Mouse (Mus musculus) gastrocnemius, postnatal 14 days (tissue): ENCODE results near the gene Hsf5. TPM values are rescaled to one million over a fixed set of nuclear protein-coding genes. Genes with fewer than 3 reads are reported as not detected.

Experiments used
- DNase-seq: peaks from one replicate; pipeline ENCODE4 v3.0.0; 2021; ENCODE audit warnings: mixed read lengths
- intact Hi-C: fragments of 180-260 bp; cut with DNase I; formaldehyde crosslinking; loops from one replicate; pipeline ENCODE4 v1.15.1; 2025; ENCODE audit warnings: low total_unique reads
- total RNA-seq, 2 experiments: library from RNA; stranded (reverse); gene quantifications; 2 replicates each; pipeline ENCODE4 v1.2.3; 2021

Hsf5 gene
- total RNA-seq, 2 experiments from 2014 or later, result not detected

- no peak for DNase-seq
- intact Hi-C loops, result no loop called here
Observed at GRCm38 (mm10) chr11:87678976-87679375, 62.0 kb downstream of the Hsf5 start.

GRCm38 (mm10) chr11:87680786-87681185, 63.8 kb downstream of the Hsf5 start:
- no peak for DNase-seq
- intact Hi-C loops, result no loop called here

- no peak for DNase-seq
- intact Hi-C loops, result no loop called here
Observed at GRCm38 (mm10) chr11:87682096-87682495, 65.1 kb downstream of the Hsf5 start.

- intact Hi-C loops, result no loop called here
- DNase-seq, result no peak
Observed at GRCm38 (mm10) chr11:87682838-87683571, 66.0 kb downstream of the Hsf5 start.

- intact Hi-C loops, result no loop called here
Observed at GRCm38 (mm10) chr11:87686407-87686806, 69.4 kb downstream of the Hsf5 start.

GRCm38 (mm10) chr11:87687246-87688225, 70.6 kb downstream of the Hsf5 start:
- no peak for DNase-seq
- intact Hi-C loops, result no loop called here

More at GRCm38 (mm10) chr11:87686407-87686806, 69.4 kb downstream of the Hsf5 start:
- no peak for DNase-seq

- DNase-seq, result no peak
- intact Hi-C loops, result no loop called here
Observed at GRCm38 (mm10) chr11:87688478-87689203, 71.7 kb downstream of the Hsf5 start.

GRCm38 (mm10) chr11:87689402-87689808, 72.4 kb downstream of the Hsf5 start:
- intact Hi-C loops, result no loop called here

GRCm38 (mm10) chr11:87690054-87690740, 73.2 kb downstream of the Hsf5 start:
- DNase-seq, result no peak
- intact Hi-C loops, result no loop called here

More at GRCm38 (mm10) chr11:87689402-87689808, 72.4 kb downstream of the Hsf5 start:
- no peak for DNase-seq

- intact Hi-C loops, result no loop called here
- no peak for DNase-seq
Observed at GRCm38 (mm10) chr11:87697131-87697682, 80.2 kb downstream of the Hsf5 start.

- intact Hi-C loops, result no loop called here
- no peak for DNase-seq
Observed at GRCm38 (mm10) chr11:87698126-87698525, 81.2 kb downstream of the Hsf5 start.

GRCm38 (mm10) chr11:87701108-87701507, 84.1 kb downstream of the Hsf5 start:
- DNase-seq, result no peak
- intact Hi-C loops, result no loop called here

- intact Hi-C loops, result no loop called here
- no peak for DNase-seq
Observed at GRCm38 (mm10) chr11:87701877-87702620, 85.1 kb downstream of the Hsf5 start.

- intact Hi-C loops, result no loop called here
Observed at GRCm38 (mm10) chr11:87703654-87704053, 86.7 kb downstream of the Hsf5 start.

GRCm38 (mm10) chr11:87704289-87704688, 87.3 kb downstream of the Hsf5 start:
- intact Hi-C loops, result no loop called here
- DNase-seq, result no peak

More at GRCm38 (mm10) chr11:87703654-87704053, 86.7 kb downstream of the Hsf5 start:
- no peak for DNase-seq

- intact Hi-C loops, result no loop called here
- no peak for DNase-seq
Observed at GRCm38 (mm10) chr11:87707570-87707969, 90.6 kb downstream of the Hsf5 start.

GRCm38 (mm10) chr11:87708979-87709378, 92.0 kb downstream of the Hsf5 start:
- DNase-seq, result no peak
- intact Hi-C loops, result no loop called here
